Mouse (Mus musculus) lung, embryonic 14.5 days (tissue): ENCODE results near the gene Hyal1. TPM values are rescaled to one million over a fixed set of nuclear protein-coding genes. Genes with fewer than 3 reads are reported as not detected.

ENCODE experiments used
- ATAC-seq: fragments of 200-750 bp; cut with Nextera tagmentation; 2 replicates; pipeline ENCODE4 v1.8.0; 2017; ENCODE audit warnings: mild to moderate bottlenecking, moderate TSS enrichment, moderate library complexity; ENCODE audit not compliant: insufficient read depth
- DNase-seq: peaks from one replicate; pipeline ENCODE4 v3.0.0-alpha.2; 2015
- H3K27ac ChIP-seq: fragments of 300-500 bp; sonication (generic); 2 replicates; pipeline ENCODE4 v1.5.1; 2014; ENCODE audit warnings: low read depth, mild to moderate bottlenecking, moderate library complexity
- H3K27me3 ChIP-seq: fragments of 300-500 bp; sonication (generic); 2 replicates; pipeline ENCODE4 v1.6.1; 2014; ENCODE audit warnings: low read length, control low read depth; ENCODE audit not compliant: insufficient read depth
- H3K36me3 ChIP-seq: fragments of 300-500 bp; sonication (generic); 2 replicates; pipeline ENCODE4 v1.6.1; 2014; ENCODE audit warnings: control low read depth; ENCODE audit not compliant: insufficient read depth
- H3K4me1 ChIP-seq: fragments of 300-500 bp; sonication (generic); 2 replicates; pipeline ENCODE4 v1.6.1; 2014; ENCODE audit warnings: antibody characterized with exemption, control low read depth; ENCODE audit not compliant: insufficient read depth
- H3K4me2 ChIP-seq: fragments of 300-500 bp; sonication (generic); 2 replicates; pipeline ENCODE4 v1.6.1; 2014; ENCODE audit warnings: mild to moderate bottlenecking
- H3K4me3 ChIP-seq: fragments of 300-500 bp; sonication (generic); 2 replicates; pipeline ENCODE4 v1.5.1; 2014; ENCODE audit warnings: low read depth, low read length
- H3K9ac ChIP-seq: fragments of 300-500 bp; sonication (generic); 2 replicates; pipeline ENCODE4 v1.6.1; 2014
- H3K9me3 ChIP-seq: fragments of 300-500 bp; sonication (generic); 2 replicates; pipeline ENCODE4 v1.6.1; 2016; ENCODE audit warnings: low read depth, low read length, control low read depth
- CTCF ChIP-seq: IDR thresholded peaks from 2 replicates; pipeline ENCODE4 v1.5.1; 2016; ENCODE audit warnings: antibody characterized with exemption, low read depth
- WGBS: fragments of 180-500 bp; shearing (Covaris S2); extraction: QIAGEN DNeasy Blood & Tissue Kit; methylation state at CpG from one replicate; pipeline ENCODE4 v1.1.7; 2014; 5-methylcytosine and 5-hydroxymethylcytosine counted together
- polyA plus RNA-seq: library from polyadenylated mRNA; unstranded; fragments of >200 nt; fragmentation: Nextera tagmentation; extraction: Ambion mirVana; gene quantifications from 2 replicates; pipeline ENCODE4 v1.2.1, GENCODE M21; 2014

The Hyal1 gene
- polyA plus RNA-seq, 1 experiment from 2014 or later: 5.9 TPM

DNA sequence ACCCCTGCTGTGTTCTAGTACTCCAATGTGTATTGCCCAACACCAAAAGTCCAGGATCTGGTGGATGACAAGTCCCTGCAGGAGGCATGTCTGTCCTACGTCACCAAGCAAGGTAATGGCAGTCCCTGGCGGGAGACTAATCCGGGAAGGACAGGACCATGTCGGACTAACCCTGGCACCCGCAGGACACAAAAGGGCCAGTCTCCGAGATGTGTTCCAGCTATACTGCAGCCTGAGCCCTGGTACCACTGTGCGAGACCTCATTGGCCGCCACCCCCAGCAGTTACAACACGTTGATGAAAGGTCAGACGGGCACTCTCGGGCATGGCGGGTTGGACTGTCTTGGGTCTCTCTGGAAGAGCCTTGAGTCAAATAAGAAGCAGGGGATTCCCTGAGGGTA, 32.0 kb upstream of the Hyal1 start:
- ATAC-seq: no peak
- no peaks in the 10 kb centered on the region for H3K9me3 ChIP-seq
- no peak overlapping the region for H3K27ac ChIP-seq
- H3K36me3 ChIP-seq: peaks cover 28% of the 10 kb centered on the region
- 93% methylated on average over 12 of the region's 12 CpGs for WGBS
- peaks cover 14% of the 10 kb centered on the region for H3K4me1 ChIP-seq
- H3K4me3 ChIP-seq: no peak overlapping the region
- TF ChIP-seq CTCF: no peak
- DNase-seq: no peak
- H3K4me2 ChIP-seq: no peak overlapping the region
- no peak overlapping the region for H3K9ac ChIP-seq
- H3K27me3 ChIP-seq: no peaks in the 10 kb centered on the region

DNA sequence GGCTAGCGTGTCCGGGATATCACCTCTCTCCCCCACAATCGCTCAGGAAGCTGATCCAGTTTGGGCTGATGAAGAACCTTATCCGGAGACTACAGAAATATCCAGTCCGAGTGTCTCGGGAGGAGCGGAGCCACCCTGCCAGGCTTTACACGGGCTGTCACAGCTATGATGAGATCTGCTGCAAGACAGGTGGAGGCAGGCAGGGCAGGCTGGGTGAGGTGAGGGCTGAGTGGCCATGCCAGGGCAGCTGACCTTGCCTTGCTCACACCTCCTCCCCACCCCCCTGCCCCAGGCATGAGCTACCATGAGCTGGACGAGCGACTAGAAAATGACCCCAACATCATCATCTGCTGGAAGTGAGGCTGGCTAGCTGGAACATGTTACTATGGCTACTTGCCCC, 31.5 kb upstream of the Hyal1 start:
- H3K36me3 ChIP-seq: peaks cover 25% of the 10 kb centered on the region
- TF ChIP-seq CTCF: no peak
- WGBS: 85% methylated on average over 10 of the region's 10 CpGs
- H3K9me3 ChIP-seq: no peaks in the 10 kb centered on the region
- no peak overlapping the region for H3K27ac ChIP-seq
- peaks cover 14% of the 10 kb centered on the region for H3K4me1 ChIP-seq
- no peak overlapping the region for H3K4me3 ChIP-seq
- no peaks in the 10 kb centered on the region for H3K27me3 ChIP-seq
- DNase-seq (no peak), ATAC-seq (no peak)
- H3K9ac ChIP-seq: no peak overlapping the region
- H3K4me2 ChIP-seq: no peak overlapping the region

DNA sequence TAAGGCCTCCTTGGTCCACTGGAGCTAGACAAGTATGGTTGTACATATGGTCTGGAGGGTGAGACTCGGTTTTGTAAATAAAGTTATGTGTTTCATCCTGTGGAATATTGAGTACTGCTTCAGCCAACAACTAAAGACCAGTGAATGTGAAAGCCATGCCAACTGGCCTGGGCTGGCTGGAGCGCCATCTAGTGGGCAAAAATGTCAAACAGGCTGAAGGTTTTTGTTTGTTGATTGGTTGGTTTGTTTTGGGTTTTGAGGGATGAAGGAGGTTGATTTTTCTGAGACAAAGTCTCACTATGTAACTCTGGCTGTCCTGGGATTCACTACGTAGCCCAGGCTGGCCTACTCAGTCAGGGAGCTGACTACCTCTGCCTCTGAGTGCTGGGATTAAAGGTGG, 31.1 kb upstream of the Hyal1 start:
- Histone ChIP-seq H3K36me3 (peaks cover 23% of the 10 kb centered on the region), H3K4me2 (no peak overlapping the region), H3K4me3 (no peak overlapping the region), H3K27ac (no peak overlapping the region), H3K27me3 (no peaks in the 10 kb centered on the region), H3K9me3 (no peaks in the 10 kb centered on the region), H3K4me1 (peaks cover 14% of the 10 kb centered on the region), H3K9ac (no peak overlapping the region)
- no peak for ATAC-seq
- peak; percentile 90 for DNase-seq
- WGBS: 12% methylated on average over 3 of the region's 3 CpGs
- peak; percentile 93 for TF ChIP-seq CTCF

GRCm38 (mm10) chr9:107547026-107547425, 29.7 kb upstream of the Hyal1 start, which contains the start of gene Zmynd10:
TSS of gene Zmynd10 (plus strand) at chr9:107547298.
- no peak within 1 kb of the TSS for H3K27ac ChIP-seq

DNA sequence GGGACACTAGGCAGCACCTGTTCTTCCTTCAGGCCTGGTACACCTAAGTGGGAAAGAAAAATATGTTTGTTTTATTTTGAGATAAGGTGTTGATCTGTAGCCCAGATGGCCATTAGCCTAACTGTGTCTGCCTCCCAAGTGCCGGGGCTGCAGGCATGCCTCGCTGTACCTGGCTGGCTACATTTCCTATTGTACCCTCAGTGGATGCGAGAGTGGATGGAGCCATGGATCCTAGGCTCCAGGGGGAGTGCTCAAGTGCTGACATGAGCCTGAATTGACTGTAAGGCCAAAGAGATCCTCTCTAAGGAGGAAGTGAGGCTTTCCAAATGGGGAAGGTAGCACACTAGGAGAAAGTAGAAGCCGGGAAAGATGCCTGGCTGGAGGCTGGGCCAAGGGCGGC, 28.8 kb upstream of the Hyal1 start:
- Histone ChIP-seq H3K4me3 (no peak overlapping the region), H3K9me3 (no peaks in the 10 kb centered on the region), H3K4me2 (no peak overlapping the region), H3K9ac (no peak overlapping the region), H3K36me3 (peaks cover 23% of the 10 kb centered on the region), H3K27me3 (no peaks in the 10 kb centered on the region), H3K27ac (no peak overlapping the region), H3K4me1 (peaks cover 21% of the 10 kb centered on the region)
- DNase-seq: no peak
- WGBS: 72% methylated on average over 5 of the region's 5 CpGs
- no peak for ATAC-seq
- TF ChIP-seq CTCF: no peak

More at GRCm38 (mm10) chr9:107547026-107547425, 29.7 kb upstream of the Hyal1 start, which contains the start of gene Zmynd10:
- H3K4me3 ChIP-seq: peak within 1 kb of the TSS; percentile 16
- 2% methylated on average over 20 of the region's 20 CpGs for WGBS
- DNase-seq (peak; percentile 98), ATAC-seq (peak; percentile 64)
- H3K4me1 ChIP-seq: peaks cover 18% of the 10 kb centered on the region
- H3K27me3 ChIP-seq: no peaks in the 10 kb centered on the region
- peaks cover 23% of the 10 kb centered on the region for H3K36me3 ChIP-seq
- H3K9ac ChIP-seq: 0 out of 2 replicates have a peak within 1 kb of the TSS, but pooled peaks have one; percentile 28
- peak within 1 kb of the TSS; percentile 53 for H3K4me2 ChIP-seq
- TF ChIP-seq CTCF: no peak
- no peaks in the 10 kb centered on the region for H3K9me3 ChIP-seq

DNA sequence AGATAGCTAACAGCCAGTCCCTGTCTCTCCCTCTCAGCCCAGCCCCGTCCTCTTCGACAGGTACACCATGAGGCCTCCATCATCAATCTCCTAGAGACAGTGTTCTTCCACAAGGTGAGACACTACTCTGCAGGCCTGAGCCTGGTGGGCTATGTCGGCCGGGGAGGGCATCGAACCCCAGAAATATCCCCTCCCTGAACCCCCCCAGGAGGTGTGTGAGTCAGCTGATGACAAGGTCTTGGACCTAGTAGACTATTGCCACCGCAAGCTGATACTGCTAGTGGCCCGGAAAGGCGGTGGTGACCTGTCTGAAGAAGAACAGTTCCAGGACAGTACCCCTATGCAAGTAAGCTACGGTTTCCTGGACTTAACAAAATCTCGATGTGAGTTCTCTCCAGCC, 27.9 kb upstream of the Hyal1 start:
- 84% methylated on average over 10 of the region's 10 CpGs for WGBS
- no peak for DNase-seq
- Histone ChIP-seq H3K36me3 (peaks cover 18% of the 10 kb centered on the region), H3K27me3 (no peaks in the 10 kb centered on the region), H3K4me3 (no peak overlapping the region), H3K4me1 (peaks cover 27% of the 10 kb centered on the region), H3K9me3 (no peaks in the 10 kb centered on the region), H3K9ac (no peak overlapping the region), H3K4me2 (no peak overlapping the region), H3K27ac (no peak overlapping the region)
- no peak for ATAC-seq
- no peak for TF ChIP-seq CTCF

- H3K9me3 ChIP-seq: no peaks in the 10 kb centered on the region
- H3K4me1 ChIP-seq: peaks cover 29% of the 10 kb centered on the region
- no peak for ATAC-seq
- no peak for TF ChIP-seq CTCF
- H3K4me3 ChIP-seq: no peak overlapping the region
- H3K27ac ChIP-seq: no peak overlapping the region
- H3K36me3 ChIP-seq: peaks cover 11% of the 10 kb centered on the region; the same call in 1 of the 2 replicates
- H3K27me3 ChIP-seq: no peaks in the 10 kb centered on the region
- WGBS: 64% methylated on average over 20 of the region's 20 CpGs
- no peak for DNase-seq
- no peak overlapping the region for H3K9ac ChIP-seq
- 0 out of 2 replicates have a peak overlapping the region, but pooled peaks have one; percentile 10 for H3K4me2 ChIP-seq
Measured at GRCm38 (mm10) chr9:107549297-107550074, 27.2 kb upstream of the Hyal1 start.
